Mouse (Mus musculus) cerebellum, adult 9-10 months (tissue): ENCODE measurements around the gene Ccdc159.

Experiments
- DNase-seq: peaks from one replicate; pipeline ENCODE4 v3.0.0; 2022

Gene Ccdc159

DNA sequence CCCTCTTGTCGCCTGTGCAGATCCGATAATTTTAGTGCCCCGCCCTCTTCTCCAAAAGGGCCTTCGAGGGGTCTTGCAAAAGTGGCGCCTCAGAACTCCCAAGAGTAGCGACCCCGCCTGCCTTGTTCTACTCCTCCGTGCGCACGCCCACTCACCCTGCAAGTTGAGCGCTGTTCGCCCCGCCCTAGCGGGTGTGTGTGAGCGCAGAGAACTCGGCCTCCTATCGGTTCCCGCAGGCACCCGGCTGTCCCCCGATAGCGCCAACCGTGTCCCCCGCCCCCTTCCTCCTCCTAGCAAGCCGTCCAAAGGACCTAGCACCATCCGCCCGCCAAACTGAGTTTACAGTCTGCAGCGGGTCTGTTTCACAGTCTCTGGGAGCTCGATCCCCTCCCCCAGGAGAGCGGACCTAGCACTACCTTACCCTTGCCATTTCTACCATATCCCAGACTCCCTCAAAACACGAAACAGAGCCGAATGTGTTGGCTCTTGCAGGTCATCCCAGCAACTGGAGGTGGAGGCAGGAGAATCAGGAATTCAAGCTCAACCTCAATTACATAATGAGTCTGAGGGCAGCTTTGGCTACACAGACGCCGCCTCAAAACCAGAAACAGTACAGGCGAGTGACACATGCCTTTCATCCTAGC is 35.3 kb downstream of the Ccdc159 start:
- peak; percentile 71 for DNase-seq

DNA sequence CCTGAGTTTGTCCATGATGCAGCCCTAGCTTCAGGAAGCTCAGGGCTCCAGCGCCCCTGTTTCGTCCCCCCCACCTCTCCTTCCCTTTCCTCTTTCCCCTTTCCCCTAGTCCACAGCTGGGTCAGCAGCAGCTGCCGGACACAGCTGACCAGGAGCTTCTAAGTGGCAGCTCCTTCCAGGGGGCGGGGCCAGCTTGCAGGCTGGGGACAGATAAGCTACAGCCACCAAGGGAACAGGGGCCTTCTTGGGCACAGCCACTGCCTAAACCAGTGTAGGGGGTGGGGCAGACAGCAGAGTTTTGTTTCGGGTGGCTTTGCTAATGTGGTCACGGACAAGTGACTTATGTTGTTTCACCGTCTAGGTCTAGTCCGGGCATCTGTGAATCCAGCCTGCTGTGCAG is 36.1 kb downstream of the Ccdc159 start, which contains the start of gene Epor:
Gene Epor (minus strand): TSS at position 90 of the 400 bp plus-strand sequence.
- DNase-seq: no peak

DNA sequence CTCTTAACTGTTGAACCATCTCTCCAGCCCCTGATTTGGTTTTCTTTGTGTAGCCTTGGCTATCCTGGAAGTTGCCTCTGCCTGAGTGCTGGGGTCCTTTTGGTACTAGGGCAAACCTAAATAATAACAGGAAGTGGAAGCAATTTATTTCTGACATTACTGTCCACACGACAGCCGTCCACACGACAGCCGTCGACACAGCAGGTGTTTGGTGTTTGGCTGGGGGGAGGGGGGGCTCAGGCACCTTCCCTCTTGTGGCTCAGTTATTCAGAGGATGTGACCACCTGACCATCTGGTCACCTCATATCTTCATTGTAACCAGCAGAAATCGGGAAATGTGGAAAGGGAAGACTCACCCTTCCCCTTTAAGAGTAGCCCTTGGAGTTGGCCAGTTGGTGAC is 41.6 kb downstream of the Ccdc159 start:
- DNase-seq: no peak

DNA sequence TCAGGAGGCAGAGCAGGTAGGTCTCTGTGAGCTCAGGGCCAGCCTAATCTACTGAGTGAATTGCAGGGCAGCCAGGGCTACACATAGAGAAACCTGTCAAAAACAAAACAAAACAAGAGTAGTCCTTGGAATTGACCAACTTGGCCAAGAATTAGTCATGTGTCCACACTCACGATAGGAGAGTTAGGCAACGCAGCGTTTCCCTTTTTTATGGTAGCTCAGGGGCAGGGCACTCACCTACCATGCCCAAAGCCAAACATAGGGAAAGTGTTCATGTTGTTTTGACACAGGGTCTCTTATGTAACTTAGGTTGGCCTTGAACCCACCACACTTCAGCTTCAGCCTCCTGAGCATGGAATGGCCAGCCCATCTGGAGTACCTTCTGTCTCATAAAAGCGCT is 42.0 kb downstream of the Ccdc159 start:
- DNase-seq: no peak

DNA sequence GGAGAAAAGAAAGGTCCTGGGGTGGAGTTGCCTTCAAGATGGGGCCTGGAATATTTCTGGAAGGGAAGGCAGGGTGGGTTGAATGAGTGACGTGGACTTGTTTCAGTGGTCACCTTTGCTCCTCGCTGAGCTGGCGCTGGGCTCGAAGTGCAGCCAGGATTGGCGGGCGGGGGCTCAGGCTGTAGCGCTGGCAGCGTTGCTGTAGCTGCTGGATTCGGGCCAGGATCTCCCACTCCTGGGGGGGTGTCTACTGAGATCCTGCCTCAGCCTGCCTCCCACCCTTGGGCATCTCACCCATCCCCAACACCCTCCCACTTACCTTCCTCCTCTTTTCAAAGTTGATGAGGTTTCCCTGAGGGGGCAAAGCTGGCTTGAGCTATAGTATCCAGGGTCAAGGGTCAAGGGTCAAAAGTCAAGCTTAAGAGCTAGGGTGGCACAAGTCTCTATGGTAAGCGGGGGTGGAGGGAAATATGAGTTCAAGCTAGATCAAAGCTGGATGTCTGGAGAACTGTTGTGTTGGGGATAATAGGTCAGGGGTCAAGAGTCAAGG is 49.4 kb downstream of the Ccdc159 start:
- no peak for DNase-seq

DNA sequence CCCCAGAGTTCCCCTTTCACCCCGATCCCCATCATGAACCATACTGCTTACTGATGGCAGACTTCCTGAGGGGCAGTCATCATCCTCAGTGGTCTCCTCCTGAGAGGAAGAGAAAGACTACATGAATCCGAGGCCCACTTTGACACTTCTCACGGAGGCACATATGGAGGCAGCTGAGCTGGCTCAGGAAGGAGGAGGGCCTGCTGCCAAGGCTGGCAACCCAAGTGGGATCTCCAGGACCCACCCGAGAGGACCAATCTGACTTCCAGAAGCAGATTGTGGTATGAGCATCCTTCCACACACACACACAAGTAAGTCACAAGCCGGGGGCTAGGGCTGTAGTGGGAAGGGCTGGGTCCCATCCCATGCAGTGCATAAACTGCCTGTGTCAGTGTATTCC is 50.1 kb downstream of the Ccdc159 start:
- DNase-seq: no peak

DNA sequence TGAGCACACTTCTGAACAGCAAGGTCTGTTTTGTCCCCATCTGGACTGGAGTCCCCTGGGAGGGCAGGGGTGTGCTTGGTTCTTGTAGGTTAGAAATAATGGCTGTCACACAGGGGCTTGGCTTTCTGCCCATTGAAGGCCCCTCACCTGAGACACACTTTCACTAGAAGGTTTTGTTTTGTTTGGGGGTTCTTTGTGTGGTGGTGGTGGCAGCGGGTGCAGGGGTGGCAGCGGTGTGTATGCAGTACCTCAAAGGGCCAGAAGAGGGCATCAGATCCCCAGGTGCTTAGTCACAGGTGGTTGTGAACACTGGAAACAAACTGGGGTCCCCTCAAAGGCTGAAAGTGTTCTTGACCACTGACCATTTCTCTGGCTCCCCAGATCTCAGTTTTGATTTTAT is 50.7 kb downstream of the Ccdc159 start:
- no peak for DNase-seq

DNA sequence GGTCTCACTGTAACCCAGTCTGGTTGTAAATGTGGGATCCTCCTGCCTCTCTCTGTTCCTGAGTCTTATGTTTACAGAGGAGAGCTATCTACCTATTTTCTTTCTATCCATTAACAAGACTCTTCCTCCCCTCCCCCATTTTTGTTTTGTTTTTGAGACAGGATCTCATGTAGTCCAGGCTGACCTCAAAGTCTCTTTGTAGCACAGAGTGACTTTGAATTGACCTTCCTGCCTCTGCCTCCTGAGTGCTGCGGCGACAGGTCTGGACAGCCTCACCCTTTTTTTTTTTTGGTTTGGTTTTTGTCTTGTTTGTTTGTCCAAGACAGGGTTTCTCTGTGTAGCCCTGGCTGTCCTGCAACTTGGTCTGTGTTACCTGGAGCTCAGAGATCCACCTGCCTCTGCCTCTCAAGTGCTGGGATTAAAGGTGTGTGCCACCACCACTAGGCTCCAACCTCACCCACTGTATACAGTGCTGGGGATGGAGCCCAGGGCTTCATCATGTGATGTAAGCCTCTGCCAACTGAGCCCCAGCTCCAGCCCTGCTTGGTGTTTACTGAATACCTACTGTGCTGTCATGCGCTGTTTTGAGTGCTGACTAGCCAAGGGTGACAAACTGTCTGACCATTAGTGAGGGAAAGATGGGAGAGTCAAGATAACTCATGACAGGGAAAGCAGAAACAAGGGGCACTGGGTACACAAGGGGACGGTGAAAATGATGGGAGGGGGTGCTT is 51.3 kb downstream of the Ccdc159 start:
- no peak for DNase-seq

DNA sequence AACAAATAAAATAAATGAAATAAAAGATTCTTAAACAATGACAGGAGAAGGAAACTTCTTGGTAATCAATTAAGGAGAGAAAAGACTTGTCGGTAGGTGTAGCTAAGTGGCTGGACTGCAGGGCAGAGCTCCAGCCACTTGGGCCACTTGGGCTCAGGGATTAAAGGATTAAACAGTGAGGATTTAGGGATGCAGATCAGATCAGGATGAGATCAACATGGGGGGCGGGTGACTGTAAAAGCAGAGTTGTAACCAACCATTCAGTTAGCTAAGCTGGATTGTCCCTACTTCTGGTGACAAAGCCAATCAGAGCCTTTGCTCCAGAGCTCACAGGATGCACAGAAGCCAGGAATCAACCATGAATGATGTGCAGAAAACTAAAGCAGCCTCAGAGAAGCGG is 56.6 kb downstream of the Ccdc159 start:
- DNase-seq: no peak
